Mouse (Mus musculus) gastrocnemius, adult 18-20 months (tissue): Measurements from ENCODE around the gene Grk4. TPM values are rescaled to one million over a fixed set of nuclear protein-coding genes. Genes with fewer than 3 reads are reported as not detected.

Experiments
- DNase-seq: peaks from one replicate; pipeline ENCODE4 v3.0.0; 2021; ENCODE audit warnings: low spot score
- long read RNA-seq, 2 experiments: library from polyadenylated mRNA; stranded (forward); transcript quantifications; one replicate each; pipeline ENCODE4 v2.0.0; 2021
- total RNA-seq, 2 experiments: library from RNA; stranded (reverse); gene quantifications; 2 replicates each; pipeline ENCODE4 v1.2.3; 2021

Grk4 gene
- total RNA-seq: 1 to 10 TPM; 1.4 to 2.1 TPM
- long read RNA-seq, experiment 1: 0 reads
- long read RNA-seq, experiment 2, partial matches to known transcripts: 0 of 1 reads
- long read RNA-seq, experiment 2, other reads (novel, unspliced or antisense): 1 of 1 reads

DNA sequence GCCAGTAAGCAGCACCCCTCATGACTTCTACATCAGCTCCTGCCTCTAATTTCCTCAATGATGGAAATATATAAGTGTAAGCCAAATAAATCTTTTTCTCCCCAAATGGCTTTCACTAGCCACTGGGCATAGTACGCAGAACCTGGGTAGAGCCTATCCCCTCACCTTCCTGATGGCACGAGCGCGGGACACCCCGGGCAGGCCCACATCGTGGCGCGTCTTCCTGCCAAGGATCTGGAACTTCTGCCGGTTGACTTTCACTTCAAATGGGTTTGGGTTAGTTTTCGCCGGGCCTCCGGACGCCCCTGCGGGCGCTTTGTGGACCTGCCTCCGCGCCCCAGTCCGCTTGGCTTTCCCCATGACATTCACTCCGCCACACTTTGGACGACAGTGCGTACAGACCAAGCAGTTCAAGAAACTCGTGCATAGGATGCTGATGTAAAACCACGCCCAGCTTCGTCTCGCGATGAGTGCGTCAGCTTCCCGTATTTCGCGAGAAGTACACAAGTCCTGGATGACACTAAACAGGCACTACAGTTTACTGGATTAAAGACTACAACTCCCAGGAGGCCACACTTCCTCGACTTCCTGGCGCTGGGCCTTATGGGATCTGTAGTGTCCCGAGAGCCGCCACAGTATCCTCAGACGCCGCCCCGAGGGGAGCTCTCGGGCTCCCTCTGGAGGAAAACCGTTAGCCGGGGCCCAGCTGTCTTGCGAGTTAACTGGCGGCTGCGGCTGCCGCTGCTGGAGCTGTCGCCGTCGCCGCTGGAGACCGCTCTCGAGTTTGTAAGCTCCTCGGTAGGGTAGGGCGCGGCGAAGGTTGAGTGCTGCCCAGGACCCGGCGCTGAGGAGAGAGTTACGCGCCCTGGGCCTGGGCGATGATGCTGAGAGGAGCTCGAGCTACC lies at the start of gene Grk4, which contains the start of gene Nop14:
Grk4 (plus strand) TSS at position 694 of the 905 bp plus-strand sequence.
Nop14 (minus strand) TSS at position 463 of the 905 bp plus-strand sequence.
- peak; percentile 100 for DNase-seq

DNA sequence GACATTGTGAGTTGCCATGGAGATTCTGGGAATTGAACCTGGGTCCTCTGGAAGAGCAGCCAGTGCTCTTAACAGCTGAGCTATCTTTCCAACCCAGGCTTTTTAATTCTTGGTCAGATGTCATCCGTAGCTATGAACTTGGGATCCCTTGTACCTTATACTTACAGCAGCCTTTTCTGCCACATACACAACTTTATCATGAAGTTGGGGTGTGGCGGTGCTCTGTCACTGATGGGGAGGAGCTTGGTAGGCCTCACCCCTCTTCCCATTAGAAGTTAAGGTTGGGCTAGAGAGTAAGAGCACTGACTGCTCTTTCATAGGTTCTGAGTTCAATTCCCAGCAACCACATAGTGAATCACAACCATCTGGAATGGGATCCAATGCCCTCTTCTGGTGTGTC lies 27.2 kb upstream of the Grk4 start:
- no peak for DNase-seq

DNA sequence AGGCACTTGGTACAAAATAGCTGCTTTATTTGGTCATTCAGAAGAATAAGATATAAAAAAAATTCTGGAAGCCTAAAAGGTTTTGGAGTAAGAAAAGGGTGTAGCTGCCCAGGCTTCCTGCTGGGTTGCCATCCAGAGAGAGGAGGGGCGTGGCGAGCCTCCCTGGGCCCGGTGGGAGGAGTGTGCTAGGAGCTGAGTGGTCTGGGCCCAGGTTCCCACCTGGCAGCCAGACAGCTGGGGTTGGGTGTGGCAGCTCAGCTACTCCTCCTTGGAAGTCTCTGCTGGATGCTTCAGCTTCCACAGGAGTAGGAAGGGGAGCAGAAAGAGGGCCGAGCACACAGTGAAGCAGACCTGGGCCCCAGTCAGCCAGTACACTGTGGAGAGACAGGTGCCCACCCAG lies 26.5 kb upstream of the Grk4 start:
- peak; percentile 29 for DNase-seq

DNA sequence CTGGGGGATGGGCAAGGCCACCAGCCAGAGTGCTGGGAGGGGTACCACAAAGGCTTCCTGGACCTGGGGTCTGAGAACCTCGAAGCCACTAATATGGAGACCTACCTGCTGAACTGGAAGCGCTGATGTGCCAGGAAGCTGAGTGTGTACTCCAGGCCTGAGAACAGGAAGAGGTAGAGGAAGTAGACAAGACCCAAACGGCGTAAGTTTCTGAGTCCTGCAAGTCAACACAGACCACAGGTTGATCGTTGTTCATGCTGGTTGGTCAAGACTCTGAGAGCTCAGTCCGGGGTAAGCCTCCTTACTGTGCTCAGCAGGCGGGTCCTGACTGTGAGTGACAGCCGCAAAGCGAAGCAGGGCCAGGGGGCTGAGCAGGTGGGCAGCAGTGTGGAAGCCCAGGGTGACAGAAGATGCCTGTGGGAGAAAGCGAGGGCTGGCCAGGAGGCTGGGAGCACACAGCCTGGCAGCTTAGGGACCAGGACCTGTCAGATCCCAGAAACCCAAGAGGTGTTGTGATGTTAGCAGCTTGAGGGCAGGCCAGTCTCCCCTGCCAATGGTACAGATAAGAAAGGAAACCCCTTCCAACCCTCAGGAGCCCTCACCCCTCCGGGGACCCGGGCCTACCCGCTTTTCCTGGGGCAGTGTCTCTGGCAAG lies 25.3 kb upstream of the Grk4 start:
- no peak for DNase-seq

DNA sequence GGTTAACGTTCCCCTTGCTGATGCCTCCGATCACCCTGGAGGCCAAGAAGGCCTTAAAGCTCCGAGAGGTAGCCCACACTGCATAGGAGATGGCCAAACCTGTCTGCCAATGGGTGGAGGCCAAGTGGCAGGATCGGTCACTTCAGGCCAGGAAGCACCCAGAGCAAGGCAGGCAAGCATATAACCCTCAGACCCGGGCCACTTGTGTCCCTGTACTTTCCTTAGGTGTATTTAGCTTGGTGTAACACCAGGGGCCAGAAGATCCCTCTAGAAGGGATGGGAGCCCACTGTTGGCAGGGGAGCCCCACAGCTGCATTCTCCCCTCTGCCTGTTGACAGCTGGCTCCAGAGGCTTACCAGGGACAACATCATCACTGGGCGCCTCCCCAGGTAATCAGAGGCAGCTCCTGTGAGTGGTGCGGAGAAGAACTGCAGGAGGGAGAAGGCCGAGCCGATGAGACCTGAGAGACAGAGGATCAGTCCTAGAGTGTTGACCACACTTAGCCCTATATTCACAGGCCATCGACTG lies 24.4 kb upstream of the Grk4 start:
- DNase-seq: no peak

DNA sequence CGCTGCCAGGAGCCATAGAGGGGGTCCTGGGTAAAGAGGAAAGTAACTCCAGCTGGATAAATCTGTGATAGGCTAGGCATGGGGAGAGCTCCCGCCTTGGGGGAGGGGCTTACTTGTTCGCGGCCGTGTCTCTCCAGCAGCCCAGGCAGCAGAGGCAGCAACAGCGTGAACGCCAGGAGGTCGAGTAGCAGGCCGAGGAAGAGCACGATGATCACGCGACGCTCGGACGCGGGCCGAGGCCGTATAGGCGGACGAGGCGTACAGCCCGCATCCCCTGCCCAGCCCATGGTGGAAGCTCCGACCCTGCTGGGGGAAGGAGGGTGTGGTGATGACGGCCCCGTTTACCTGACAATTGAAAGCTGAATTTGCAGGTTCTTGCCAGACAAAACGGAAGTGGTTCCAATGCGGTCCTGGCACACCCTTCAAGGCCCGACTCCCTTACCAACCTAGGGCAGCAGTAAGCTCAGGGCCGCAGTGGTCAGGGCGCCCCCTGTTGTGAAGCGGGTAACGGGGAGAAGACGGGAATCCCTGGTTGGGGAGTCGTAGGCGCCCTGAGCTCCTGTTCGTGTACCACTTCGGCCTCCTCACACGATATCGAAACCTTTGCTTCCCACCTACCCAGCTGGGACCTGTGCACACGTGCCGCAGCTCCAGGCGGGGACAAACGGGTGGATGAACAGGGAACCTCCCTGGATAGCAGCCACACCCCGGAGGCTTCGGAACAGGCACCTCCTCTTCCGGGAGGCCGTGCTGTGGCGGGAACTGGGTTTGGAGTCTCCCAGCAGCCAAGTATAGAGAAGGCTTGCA lies 23.5 kb upstream of the Grk4 start, which contains the start of gene Mfsd10:
Mfsd10 (minus strand) TSS at position 732 of the 807 bp plus-strand sequence.
- DNase-seq: peak; percentile 74

DNA sequence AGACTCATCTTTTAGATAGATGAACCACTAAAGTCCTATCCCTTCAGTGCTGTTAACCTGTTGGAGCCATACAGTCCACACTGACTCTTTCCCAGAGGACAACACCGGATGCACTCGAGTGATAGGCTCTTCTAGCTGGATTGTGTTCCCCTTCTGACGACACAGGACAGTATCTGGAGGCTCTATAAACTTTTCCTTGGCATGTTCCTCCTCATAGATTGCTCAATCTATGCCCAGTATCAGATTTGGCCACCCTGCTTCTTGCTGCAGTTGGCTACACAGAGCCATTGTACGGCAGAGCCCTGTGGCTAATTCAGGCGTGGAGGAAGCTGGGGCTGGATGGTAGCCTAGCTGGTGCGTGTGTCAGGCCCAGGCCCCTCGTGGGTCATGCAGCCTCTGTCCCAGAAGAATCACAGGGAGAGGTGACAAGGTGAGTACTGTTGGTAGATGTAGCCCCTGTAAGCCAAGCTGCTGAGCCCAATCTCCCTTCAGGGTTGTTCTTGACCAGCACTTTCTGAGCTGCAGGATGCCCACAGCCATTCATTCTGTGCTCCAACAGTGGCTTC lies 22.5 kb upstream of the Grk4 start:
- DNase-seq: no peak

DNA sequence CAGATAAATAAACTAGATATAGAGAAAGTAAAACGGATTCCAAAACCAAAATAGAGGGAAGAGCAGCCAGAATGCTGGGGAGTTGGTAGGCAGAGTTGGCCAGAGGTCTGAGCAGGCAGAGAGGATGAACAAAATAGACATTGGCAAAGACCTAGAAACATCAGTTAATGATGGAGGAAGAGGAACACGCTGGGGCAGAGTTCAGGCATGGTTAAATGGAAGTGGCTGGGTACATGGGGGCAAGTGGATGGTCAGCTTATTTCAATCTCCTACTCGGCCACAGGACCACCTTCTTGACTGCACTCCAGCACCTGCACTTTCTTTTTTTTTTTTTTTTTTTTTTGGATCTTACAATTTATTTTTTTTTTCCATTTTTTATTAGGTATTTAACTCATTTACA lies 18.2 kb upstream of the Grk4 start:
- no peak for DNase-seq

DNA sequence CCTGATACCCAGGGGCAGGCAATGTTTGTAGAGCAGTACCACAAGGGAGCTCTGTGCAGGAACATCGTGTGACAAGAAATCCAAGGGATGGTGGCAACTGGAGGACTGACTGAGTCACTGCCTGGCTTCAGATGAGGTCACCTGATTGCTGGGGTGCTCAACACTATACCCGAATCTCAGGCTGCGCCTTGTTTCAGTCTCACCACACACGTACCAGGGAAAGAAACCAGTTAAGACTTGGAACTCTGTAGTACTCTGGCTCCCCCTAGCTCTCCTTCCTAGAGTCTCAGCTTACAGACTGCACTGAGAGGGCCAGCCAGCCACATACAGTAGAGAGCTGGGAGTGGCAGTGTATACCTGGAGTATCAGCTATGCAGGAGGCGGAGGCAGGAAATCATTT lies 17.2 kb upstream of the Grk4 start:
- DNase-seq: peak; percentile 56

DNA sequence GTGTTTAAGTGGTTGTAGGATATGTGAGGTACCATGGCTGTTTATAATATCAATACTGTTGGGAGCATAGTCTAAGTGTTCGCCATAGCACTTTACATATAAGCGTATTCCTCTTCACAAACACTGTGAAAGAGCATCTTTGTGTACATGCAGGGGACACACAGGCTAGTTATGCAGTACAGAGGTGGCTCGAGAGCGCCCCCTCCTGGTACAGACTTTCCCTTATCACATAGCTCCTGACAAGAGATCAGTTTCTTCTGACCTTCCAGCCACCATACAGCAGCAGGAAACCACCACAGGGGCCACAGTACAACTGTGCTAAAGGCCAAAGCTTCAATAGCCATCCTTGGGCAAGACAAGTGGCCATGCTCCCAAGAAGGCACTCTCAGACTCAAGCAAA lies 12.6 kb upstream of the Grk4 start:
- DNase-seq: peak; percentile 58

DNA sequence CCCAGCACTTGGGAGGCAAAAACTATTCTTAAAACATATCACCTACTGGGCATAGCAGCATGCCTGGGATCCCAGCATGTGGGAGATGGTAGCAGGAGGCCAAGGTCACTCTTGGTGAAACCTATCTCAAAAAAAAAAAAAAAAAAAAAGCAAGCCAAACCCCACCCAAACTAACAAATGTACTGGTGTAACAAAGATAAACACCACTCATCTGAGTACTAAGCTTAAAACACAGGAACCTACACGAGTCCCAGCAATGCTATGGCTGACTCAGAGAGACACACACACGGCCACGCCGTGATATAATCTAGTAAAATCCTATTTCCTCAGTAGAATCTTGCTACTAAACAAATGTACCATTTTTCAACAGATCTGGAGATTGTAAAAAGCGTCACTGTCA lies 7.2 kb upstream of the Grk4 start:
- no peak for DNase-seq

DNA sequence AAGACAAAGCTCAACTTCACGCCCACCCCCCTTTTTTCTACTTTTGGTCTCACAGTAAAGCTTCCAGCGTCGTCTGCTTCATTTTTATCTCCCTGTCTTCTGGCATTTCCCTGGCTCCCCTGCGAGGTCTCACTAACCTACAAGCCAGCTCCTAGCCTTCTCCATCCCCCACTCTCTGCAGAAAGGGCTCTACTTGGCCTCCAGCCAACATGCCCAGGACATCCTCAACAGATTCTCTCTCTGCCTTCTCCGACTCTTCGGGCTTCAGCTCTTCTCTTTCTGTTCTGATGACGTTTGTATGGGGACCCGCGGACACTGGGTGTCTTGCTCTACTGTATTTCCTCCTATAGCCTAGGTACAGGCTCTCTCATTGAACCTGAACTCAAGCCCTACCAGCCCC lies 5.3 kb upstream of the Grk4 start:
- DNase-seq: no peak

DNA sequence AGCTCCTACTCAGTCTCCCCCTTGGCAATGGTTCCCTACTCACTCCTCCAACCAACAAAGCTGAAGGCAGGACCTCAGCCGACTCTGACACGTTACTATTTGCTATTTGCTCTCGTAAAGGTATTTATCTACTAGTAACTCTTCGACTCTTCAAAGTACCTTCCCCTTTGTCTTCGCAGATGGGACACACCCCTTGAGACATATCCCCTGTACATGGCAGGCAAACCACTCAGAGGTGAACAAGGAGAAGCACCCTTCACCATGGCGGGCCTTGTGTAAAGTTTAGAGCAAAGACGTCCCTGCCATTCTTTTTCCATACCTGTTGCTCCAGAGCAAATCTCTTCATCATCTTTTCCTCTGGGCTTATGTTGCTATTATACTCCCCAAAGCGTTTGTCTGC lies 2.6 kb upstream of the Grk4 start:
- no peak for DNase-seq

DNA sequence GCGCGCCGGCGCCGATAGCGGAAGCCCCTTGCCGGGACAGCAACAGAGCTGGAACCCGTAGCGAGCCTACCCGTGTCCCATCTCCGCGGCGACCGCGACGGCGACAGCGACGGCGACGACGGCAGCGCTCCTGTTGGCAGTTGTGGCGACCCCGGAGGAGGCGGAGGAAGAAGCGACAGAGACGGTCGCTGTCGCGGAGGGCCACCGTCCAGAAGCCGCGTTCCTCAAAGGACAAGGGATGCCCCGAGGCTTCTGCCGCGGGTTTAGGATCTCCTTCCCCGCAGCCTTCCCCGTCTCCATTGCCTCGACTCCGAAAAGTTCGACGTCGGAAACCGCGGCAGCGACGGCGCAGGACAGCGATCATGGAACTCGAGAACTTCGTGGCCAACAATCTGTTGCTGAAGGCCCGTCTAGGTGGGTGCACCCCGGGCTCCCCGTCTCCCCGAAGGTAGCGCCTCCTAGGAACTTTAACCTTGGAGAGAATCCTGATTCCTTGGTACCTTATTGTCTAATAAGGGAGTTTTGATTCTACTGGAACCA lies 482 bp downstream of the Grk4 start:
- no peak for DNase-seq

DNA sequence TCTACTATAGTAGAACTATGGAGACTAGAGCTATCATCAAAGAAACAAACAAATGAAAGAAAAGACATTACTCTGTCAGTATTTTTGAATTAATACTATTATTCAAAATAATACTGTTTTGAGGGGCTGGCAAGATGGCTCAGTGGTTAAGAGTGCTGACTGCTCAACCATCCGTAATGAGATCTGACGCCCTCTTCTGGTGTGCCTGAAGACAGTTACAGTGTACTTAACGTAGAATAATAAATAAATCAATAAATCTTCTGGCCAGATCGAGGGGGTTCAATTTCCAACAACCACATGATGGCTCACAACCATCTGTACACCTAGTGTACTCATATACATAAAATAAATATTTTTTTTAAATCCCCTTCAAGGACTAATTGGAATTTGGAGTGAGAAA lies 1.7 kb downstream of the Grk4 start:
- no peak for DNase-seq

DNA sequence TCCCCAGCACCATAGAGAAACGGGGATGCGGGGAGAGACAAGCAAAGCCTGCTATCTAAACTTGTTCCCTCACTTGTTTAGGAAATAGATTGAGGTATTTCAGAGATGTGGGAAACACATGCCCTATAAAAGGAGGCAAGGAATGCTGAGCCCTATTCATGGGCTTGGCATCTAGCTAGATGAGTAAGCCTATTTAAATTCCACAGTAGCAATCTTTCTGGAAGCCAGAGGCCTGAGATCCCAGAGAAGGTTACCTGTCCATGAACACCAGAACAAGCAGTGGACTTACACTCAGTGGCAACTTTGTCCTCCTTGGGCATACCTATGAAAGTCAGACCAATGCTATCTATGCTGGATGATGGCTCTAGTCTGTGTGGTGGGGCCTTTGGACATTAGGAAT lies 3.1 kb downstream of the Grk4 start:
- no peak for DNase-seq

DNA sequence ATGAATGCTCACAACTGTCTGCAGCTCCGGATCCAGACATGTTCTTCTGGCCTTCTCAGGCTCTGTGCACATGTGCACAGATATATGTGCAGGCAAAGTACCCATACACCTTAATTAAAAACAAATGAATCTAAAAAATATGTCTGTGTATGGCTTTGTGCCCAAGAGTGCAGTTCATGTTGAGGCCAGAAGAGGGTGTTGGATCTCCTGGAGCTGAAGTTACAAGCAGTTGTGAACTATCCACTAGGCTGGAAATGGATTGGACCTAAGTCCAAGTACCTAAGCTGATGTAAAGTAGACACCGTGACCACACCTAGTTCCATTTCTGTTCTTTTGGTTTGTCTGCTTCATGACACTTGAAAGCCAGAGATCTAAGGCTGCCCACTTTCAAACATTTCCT lies 9.3 kb downstream of the Grk4 start:
- no peak for DNase-seq

DNA sequence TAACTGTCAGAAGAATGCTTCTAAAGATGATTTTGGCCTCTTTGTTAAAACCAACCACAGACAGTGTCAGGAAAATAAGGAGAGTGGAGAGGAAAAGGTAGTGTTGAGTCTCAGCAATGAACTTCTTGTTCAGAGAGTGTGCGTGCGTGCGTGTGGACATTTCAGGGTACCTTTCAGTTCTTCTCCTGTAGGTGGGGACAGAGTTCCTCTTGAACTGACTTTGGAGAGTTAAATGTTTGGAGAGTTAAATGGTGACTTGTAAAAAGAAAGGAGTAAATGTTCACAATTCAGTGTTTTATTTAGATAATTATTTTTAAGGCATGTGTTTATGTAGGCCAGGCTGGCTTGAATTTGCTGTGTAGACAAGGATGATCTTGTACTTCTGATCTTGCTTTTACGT lies 10.1 kb downstream of the Grk4 start:
- DNase-seq: no peak

DNA sequence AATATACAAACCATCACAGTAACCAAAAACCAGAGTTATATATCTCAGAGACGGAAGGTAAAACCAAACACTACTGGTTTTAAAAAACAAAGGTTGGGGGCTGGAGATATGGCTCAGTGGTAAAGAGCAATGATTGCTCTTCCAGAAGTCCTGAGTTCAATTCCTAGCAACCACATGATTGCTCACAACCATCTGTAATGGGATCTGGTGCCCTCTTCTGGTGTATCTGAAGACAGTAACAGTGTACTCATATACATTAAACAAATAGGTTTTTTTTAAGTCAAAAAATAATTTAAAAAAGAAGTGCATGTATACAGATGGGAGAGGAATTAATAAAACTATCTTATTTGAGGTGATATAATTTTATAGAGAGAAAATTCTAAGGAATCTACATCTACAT lies 29.7 kb downstream of the Grk4 start:
- no peak for DNase-seq

DNA sequence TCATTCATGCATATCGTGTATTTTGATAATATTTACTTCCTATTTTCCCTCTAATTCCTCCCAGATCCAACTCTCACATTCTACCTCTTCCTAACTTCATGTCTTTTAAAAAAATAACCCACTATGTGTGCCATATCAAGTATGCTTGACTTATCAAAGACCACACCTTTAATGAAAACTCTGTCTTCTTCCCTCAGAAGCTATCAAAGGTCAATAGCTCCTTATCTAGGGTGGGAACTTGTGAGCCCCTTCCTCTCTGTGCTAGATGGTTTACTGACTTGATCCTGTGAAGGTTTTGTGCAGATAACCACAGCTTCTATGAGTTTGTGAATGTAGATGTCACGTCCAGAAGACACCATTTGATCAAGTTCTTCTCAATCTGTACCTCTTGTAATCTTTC lies 32.6 kb downstream of the Grk4 start:
- no peak for DNase-seq

DNA sequence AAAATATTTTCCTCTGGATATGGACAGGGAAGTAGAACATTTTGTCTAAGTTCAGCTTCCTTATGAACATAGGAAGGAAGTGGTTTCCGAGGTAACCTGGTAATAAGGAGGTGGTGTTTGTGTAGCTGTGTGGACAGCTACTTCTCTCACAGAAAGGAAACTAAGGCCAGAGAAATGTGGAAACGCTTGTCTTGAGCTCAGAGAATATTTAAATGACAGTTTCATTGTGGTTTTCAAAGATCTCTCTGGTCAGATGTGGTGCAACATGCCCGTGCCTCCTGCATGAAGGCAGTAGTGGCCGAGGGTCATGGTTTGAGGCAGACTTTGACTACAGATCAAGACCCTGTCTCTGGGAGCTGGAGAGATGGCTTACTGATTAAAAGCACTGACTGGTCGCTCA lies 35.3 kb downstream of the Grk4 start:
- no peak for DNase-seq
